ENCODE assay signal across 8 mouse cellular contexts in the genomic region with DNA sequence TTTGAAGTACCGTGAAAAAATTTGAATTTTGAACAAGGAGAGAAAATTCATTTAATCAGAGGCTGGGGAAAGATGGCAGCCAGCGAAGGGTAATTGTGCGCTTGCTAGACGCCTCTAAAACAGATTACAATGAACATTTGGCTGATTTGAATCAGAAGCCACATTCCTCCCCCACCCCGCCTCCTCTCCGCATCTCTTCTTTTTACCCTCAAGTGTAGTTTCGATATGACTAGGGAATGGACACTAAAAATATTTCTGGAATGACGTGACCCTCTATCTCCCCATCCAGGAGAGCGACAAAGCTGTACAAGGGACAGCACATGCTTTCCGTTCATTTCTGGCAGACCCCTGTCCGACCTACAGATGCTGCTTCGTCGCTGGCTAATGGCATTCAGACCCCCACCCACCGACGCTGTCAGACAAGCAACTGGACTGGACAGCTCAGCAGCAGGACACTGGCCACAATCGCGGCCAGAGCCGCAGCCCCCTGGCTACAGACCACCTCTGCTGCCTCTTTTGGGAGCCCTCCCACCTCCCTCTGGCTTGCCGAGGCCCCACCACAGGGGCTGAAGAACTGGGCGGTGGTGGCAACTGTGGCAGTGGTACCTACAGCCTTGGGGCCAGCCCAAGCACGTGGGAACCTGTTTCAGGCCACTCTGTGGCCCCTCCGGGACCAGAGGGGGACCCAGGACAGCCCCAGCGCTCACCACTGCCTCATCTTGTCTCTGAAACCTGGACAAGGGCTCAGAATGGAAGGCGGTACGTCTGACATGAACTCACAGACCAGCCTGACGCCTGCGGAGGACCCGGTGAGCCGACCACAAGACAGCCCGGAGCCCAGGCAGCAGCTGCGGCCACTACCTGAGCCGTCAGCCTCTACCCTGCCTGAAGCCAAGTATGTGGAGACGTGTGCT. TPM values are rescaled to one million over a fixed set of nuclear protein-coding genes. Genes with fewer than 3 reads are reported as not detected.
DNase-seq lines count a peak whose midpoint lies in the region; ATAC-seq and TF ChIP-seq lines count a peak whose summit lies in the region.

Gene 1110002E22Rik (plus strand): TSS at position 321 of the 914 bp plus-strand sequence.

- peak; percentile 59 to 70 for DNase-seq in layer of hippocampus, adult 2 months (ENCODE audit: low spot score in 2 of 2)
- DNase-seq in layer of hippocampus, adult 8-10 months (ENCODE audit: low spot score in 2 of 2) = no peak
- no peak for DNase-seq in urinary bladder, adult 18-20 months (ENCODE audit: low spot score in 2 of 2)
- DNase-seq in cerebellum, adult 9-11 months = no peak

- TF ChIP-seq CTCF in layer of hippocampus, adult 2 months (conservative IDR thresholded peaks at IDR 0.05) = no peak
- TF ChIP-seq CTCF in cortical plate, adult 2 months (IDR thresholded peaks at IDR 0.05; ENCODE audit: extremely low read depth, insufficient read depth, low read length) = no peak

- 35% methylated on average over 33 of the region's 33 CpGs for WGBS in heart, embryonic 14.5 days
- 67% methylated on average over 33 of the region's 33 CpGs for WGBS in midbrain, embryonic 15.5 days

- peak within 1 kb of the TSS; percentile 11; the same call in 1 of the 2 replicates for H3K4me3 ChIP-seq in layer of hippocampus, adult 2 months
- no peak within 1 kb of the TSS for H3K4me3 ChIP-seq in cortical plate, adult 2 months (ENCODE audit: insufficient read depth, low read length)
- H3K4me3 ChIP-seq in heart, embryonic 14.5 days (ENCODE audit: control insufficient read depth in 1 of 2, insufficient read depth in 1 of 2, low read depth in 1 of 2, low read length in 2 of 2) = peak within 1 kb of the TSS; percentile 40 to 50
- H3K4me3 ChIP-seq in midbrain, embryonic 15.5 days = no peak within 1 kb of the TSS

- H3K9ac ChIP-seq in heart, embryonic 14.5 days (ENCODE audit: low read length) = peak within 1 kb of the TSS; percentile 87
- H3K9ac ChIP-seq in midbrain, embryonic 15.5 days = no peak within 1 kb of the TSS

- no peak for TF ChIP-seq POLR2A in cortical plate, adult 2 months (IDR thresholded peaks at IDR 0.05; ENCODE audit: extremely low read depth, insufficient read depth, low read length)

- peak within 1 kb of the TSS; percentile 91 for H3K27ac ChIP-seq in layer of hippocampus, adult 2 months
- H3K27ac ChIP-seq in cortical plate, adult 2 months (ENCODE audit: insufficient read depth, low read length) = peak within 1 kb of the TSS; percentile 48
- peak within 1 kb of the TSS; percentile 97 for H3K27ac ChIP-seq in heart, embryonic 14.5 days (replicated peaks in 1 of 2; ENCODE audit: control insufficient read depth in 1 of 2, insufficient read depth in 1 of 2, low read depth in 2 of 2, low read length in 2 of 2)
- H3K27ac ChIP-seq in midbrain, embryonic 15.5 days = no peak within 1 kb of the TSS

- peak; percentile 20; the same call in 1 of the 2 replicates for ATAC-seq in heart, embryonic 14.5 days (ENCODE audit: insufficient number of reproducible peaks, insufficient read depth, low FRiP score, low read depth)
- peak; percentile 20; the same call in 1 of the 2 replicates for ATAC-seq in midbrain, embryonic 15.5 days (replicated peaks)
- no peak for ATAC-seq in cerebellum, adult (ENCODE audit: insufficient number of reproducible peaks, low FRiP score, low TSS enrichment)

- H3K36me3 ChIP-seq in heart, embryonic 14.5 days (ENCODE audit: control insufficient read depth, insufficient read depth, low read length) = no peaks in the 10 kb centered on the region
- H3K36me3 ChIP-seq in midbrain, embryonic 15.5 days (replicated peaks) = no peaks in the 10 kb centered on the region

- H3K9me3 ChIP-seq in heart, embryonic 14.5 days (ENCODE audit: control insufficient read depth, low read length) = no peaks in the 10 kb centered on the region
- no peaks in the 10 kb centered on the region for H3K9me3 ChIP-seq in midbrain, embryonic 15.5 days

- peak within 1 kb of the TSS; percentile 80 for H3K4me2 ChIP-seq in heart, embryonic 14.5 days (ENCODE audit: low read length)
- no peak within 1 kb of the TSS for H3K4me2 ChIP-seq in midbrain, embryonic 15.5 days

- H3K27me3 ChIP-seq in heart, embryonic 14.5 days (ENCODE audit: control insufficient read depth, insufficient read depth, low read length) = no peaks in the 10 kb centered on the region
- no peaks in the 10 kb centered on the region; the same call in 1 of the 2 replicates for H3K27me3 ChIP-seq in midbrain, embryonic 15.5 days (replicated peaks)

- peaks cover 7% of the 10 kb centered on the region for H3K4me1 ChIP-seq in cortical plate, adult 2 months (ENCODE audit: control insufficient read depth, insufficient read depth, low read length)
- H3K4me1 ChIP-seq in heart, embryonic 14.5 days (ENCODE audit: control insufficient read depth in 2 of 2, insufficient read depth in 2 of 2, low read length in 2 of 2) = peaks cover 33 to 61% of the 10 kb centered on the region in 2 experiments
- peaks cover 11% of the 10 kb centered on the region for H3K4me1 ChIP-seq in midbrain, embryonic 15.5 days

RNA-seq across cellular contexts. Expression of gene 1110002E22Rik, which starts in this region (rescaled TPM):
- total RNA-seq in layer of hippocampus, adult 2 months (2021) = 1 to 10 TPM; 2.2 to 2.5 TPM
- total RNA-seq in layer of hippocampus, adult 8-10 months (2022) = 1 to 10 TPM; 1.2 to 2.3 (median 2.0) TPM
- 0.98 and 1.2 TPM in 2 replicates for polyA plus RNA-seq in cortical plate, adult 2 months (2012; rRNA removed)
- 16.5 and 18.7 TPM in 2 replicates for polyA plus RNA-seq in heart, embryonic 14.5 days (2014; fragmentation: Nextera tagmentation; extraction: Ambion mirVana)
- polyA plus RNA-seq in midbrain, embryonic 15.5 days (2015; fragmentation: Nextera tagmentation; extraction: Ambion mirVana) = 0.09 and 0.26 TPM in 2 replicates

Comparison
In these comparisons a context has a peak if more than half of its experiments do, and no peak if none do; other contexts are left out.
1. DNase-seq: peak in layer of hippocampus, adult 2 months (2 of 2); none in layer of hippocampus, adult 8-10 months (0 of 2), urinary bladder, adult 18-20 months (0 of 2) and cerebellum, adult 9-11 months (single experiment).
2. Peak in ATAC-seq in midbrain, embryonic 15.5 days; RNA of the gene not detected or under 1 TPM.
3. H3K4me3 ChIP-seq: peak in layer of hippocampus, adult 2 months (single experiment) and heart, embryonic 14.5 days (2 of 2); none in cortical plate, adult 2 months (single experiment) and midbrain, embryonic 15.5 days (single experiment).